Mouse (Mus musculus) MEL (cell line): ENCODE data around the gene Tnni1.

ENCODE experiments used
- BHLHE40 ChIP-seq: IDR thresholded peaks from 2 replicates; pipeline ENCODE4 v1.6.1; 2012; ENCODE audit warnings: low read depth, mild to moderate bottlenecking, inconsistent platforms, low read length, improper control_type of control experiment, borderline replicate concordance
- CTCF ChIP-seq, 3 experiments: IDR thresholded peaks in 2 of 3; conservative IDR thresholded peaks in 1 of 3; 2 replicates each; pipeline ENCODE4 v1.5.1; 2011 to 2012; ENCODE audit warnings: low read length in 3 of 3, low read depth in 2 of 3, mild to moderate bottlenecking in 2 of 3, improper control_type of control experiment in 1 of 3, inconsistent platforms in 1 of 3, mixed read lengths in 1 of 3, moderate library complexity in 1 of 3; ENCODE audit not compliant: control insufficient read depth in 1 of 3, insufficient read depth in 1 of 3, poor library complexity in 1 of 3, severe bottlenecking in 1 of 3
- ELF1 ChIP-seq: IDR thresholded peaks from 2 replicates; pipeline ENCODE4 v1.6.1; 2014; ENCODE audit warnings: low read depth, mild to moderate bottlenecking, inconsistent platforms, low read length, improper control_type of control experiment, moderate library complexity
- GABPA ChIP-seq: IDR thresholded peaks from 2 replicates; pipeline ENCODE4 v1.6.1; 2012; ENCODE audit warnings: low read depth, mild to moderate bottlenecking, inconsistent platforms, low read length, improper control_type of control experiment, moderate library complexity
- HCFC1 ChIP-seq: IDR thresholded peaks from 2 replicates; pipeline ENCODE4 v1.6.1; 2012; ENCODE audit warnings: low read depth, mild to moderate bottlenecking, inconsistent platforms, low read length, improper control_type of control experiment, moderate library complexity
- MXI1 ChIP-seq: IDR thresholded peaks from 2 replicates; pipeline ENCODE4 v1.6.1; 2011; ENCODE audit warnings: mild to moderate bottlenecking, low read depth, low read length, improper control_type of control experiment
- POLR2A ChIP-seq, 2 experiments: IDR thresholded peaks; 2 replicates each; pipeline ENCODE4 v1.6.1; 2011 to 2012; ENCODE audit warnings: low read length in 2 of 2, mild to moderate bottlenecking in 2 of 2, control low read depth in 1 of 2, improper control_type of control experiment in 1 of 2, low read depth in 1 of 2, moderate library complexity in 1 of 2; ENCODE audit not compliant: control insufficient read depth in 1 of 2, insufficient read depth in 1 of 2, poor library complexity in 1 of 2
- POLR2AphosphoS2 ChIP-seq: IDR thresholded peaks from 2 replicates; pipeline ENCODE4 v1.6.1; 2011; ENCODE audit warnings: low read length, improper control_type of control experiment
- ZMIZ1 ChIP-seq: IDR thresholded peaks from 2 replicates; pipeline ENCODE4 v1.6.1; 2012; ENCODE audit warnings: low read depth, mild to moderate bottlenecking, inconsistent platforms, low read length, improper control_type of control experiment, moderate library complexity
- ZNF384 ChIP-seq: IDR thresholded peaks from 2 replicates; pipeline ENCODE4 v1.6.1; 2012; ENCODE audit warnings: low read depth, mild to moderate bottlenecking, inconsistent platforms, low read length, improper control_type of control experiment

- TF ChIP-seq GABPA (no peak), CTCF (IDR thresholded peaks at IDR 0.05 in 2 of 3, conservative IDR thresholded peaks at IDR 0.05 in 1 of 3; ENCODE audit: control insufficient read depth in 1 of 3, insufficient read depth in 1 of 3, low read depth in 2 of 3, low read length in 3 of 3, poor library complexity in 1 of 3, severe bottlenecking in 1 of 3) (peak; percentile 89 to 100 (median 91)), ZNF384 (no peak), HCFC1 (no peak), POLR2A (IDR thresholded peaks at IDR 0.05; ENCODE audit: control insufficient read depth in 1 of 2, insufficient read depth in 1 of 2, low read depth in 1 of 2, low read length in 2 of 2, poor library complexity in 1 of 2) (no peak), MXI1 (no peak), POLR2AphosphoS2 (no peak), ELF1 (no peak), BHLHE40 (no peak), ZMIZ1 (no peak)
These were observed 31.9 kb downstream of the Tnni1 start for GRCm38 (mm10) chr1:135811016-135811646.
